Mouse (Mus musculus) stomach, embryonic 15.5 days (tissue): ENCODE data around the gene Taf10. TPM values are rescaled to one million over a fixed set of nuclear protein-coding genes. Genes with fewer than 3 reads are reported as not detected.

Experiments used
- ATAC-seq: fragments of 200-750 bp; cut with Nextera tagmentation; 2 replicates; pipeline ENCODE4 v1.8.0; 2017; ENCODE audit warnings: low read depth, moderate number of reproducible peaks, moderate TSS enrichment; ENCODE audit not compliant: insufficient read depth, low FRiP score
- H3K27ac ChIP-seq: fragments of 300-500 bp; sonication (generic); 2 replicates; pipeline ENCODE4 v1.5.1; 2015; ENCODE audit warnings: mild to moderate bottlenecking, inconsistent platforms
- H3K27me3 ChIP-seq: fragments of 300-500 bp; sonication (generic); replicated peaks from 2 replicates; pipeline ENCODE4 v1.6.1; 2015; ENCODE audit warnings: inconsistent platforms
- H3K36me3 ChIP-seq: fragments of 300-500 bp; sonication (generic); 2 replicates; pipeline ENCODE4 v1.6.1; 2015; ENCODE audit warnings: inconsistent platforms
- H3K4me1 ChIP-seq: fragments of 300-500 bp; sonication (generic); 2 replicates; pipeline ENCODE4 v1.6.1; 2015; ENCODE audit warnings: inconsistent platforms
- H3K4me2 ChIP-seq: fragments of 300-500 bp; sonication (generic); 2 replicates; pipeline ENCODE4 v1.6.1; 2015; ENCODE audit warnings: mild to moderate bottlenecking, inconsistent platforms
- H3K4me3 ChIP-seq: fragments of 300-500 bp; sonication (generic); replicated peaks from 2 replicates; pipeline ENCODE4 v1.5.1; 2015; ENCODE audit warnings: inconsistent platforms
- H3K9ac ChIP-seq: fragments of 300-500 bp; sonication (generic); 2 replicates; pipeline ENCODE4 v1.6.1; 2015; ENCODE audit warnings: inconsistent platforms
- H3K9me3 ChIP-seq: fragments of 300-500 bp; sonication (generic); 2 replicates; pipeline ENCODE4 v1.6.1; 2016; ENCODE audit warnings: inconsistent platforms
- WGBS: fragments of 180-500 bp; shearing (Covaris S2); methylation state at CpG from one replicate; pipeline ENCODE4 v1.1.7; 2015; 5-methylcytosine and 5-hydroxymethylcytosine counted together
- polyA plus RNA-seq: library from polyadenylated mRNA; unstranded; fragments of >200 nt; fragmentation: Nextera tagmentation; extraction: Ambion mirVana; gene quantifications from 2 replicates; pipeline ENCODE4 v1.2.1, GENCODE M21; 2015

Taf10 gene
- 123 and 139 TPM in 2 replicates for polyA plus RNA-seq

DNA sequence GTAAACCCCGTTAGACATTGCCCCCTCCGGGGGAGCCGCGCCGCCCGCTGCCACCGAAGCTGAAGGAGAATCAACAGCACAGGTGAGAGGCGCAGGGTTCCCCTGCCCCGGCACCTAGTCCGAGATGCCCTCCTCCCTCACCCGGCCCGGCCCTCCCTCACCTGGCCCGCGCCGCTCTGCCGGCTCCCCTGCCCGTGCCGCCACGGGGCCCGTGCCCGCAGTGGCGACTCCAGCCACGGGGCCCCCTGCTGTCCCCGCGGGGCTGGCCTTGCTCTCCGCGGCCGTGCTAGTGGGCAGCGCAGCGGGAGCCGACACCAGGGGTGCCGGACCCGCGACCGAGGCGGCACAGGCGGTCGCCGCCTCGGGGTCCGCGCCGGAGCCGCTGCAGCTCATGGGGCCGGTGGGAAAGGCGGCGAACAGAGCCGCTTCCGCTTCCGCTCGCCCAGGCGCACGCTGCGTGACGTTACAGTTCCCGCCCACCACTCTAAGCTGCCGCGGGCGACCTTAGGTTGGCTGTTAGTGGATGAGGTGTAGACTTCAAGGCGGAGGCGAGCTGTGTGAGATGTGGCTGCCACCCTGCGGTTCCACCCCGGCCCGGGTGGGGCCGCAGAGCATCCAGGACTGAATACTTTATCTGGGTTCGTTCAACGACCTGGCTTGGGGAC is at the start of gene Taf10:
TSS of gene Taf10 (minus strand) at position 436 of the 665 bp plus-strand sequence.
- Histone ChIP-seq H3K4me2 (peak within 1 kb of the TSS; percentile 85), H3K36me3 (peaks cover 29% of the 10 kb centered on the region), H3K4me1 (peaks cover 10% of the 10 kb centered on the region), H3K9ac (peak within 1 kb of the TSS; percentile 82), H3K27me3 (no peaks in the 10 kb centered on the region), H3K27ac (peak within 1 kb of the TSS; percentile 75), H3K9me3 (no peaks in the 10 kb centered on the region), H3K4me3 (peak within 1 kb of the TSS; percentile 81)
- WGBS, result under 1% methylated on average over 67 of the region's 67 CpGs
- ATAC-seq, result peak; percentile 98

DNA sequence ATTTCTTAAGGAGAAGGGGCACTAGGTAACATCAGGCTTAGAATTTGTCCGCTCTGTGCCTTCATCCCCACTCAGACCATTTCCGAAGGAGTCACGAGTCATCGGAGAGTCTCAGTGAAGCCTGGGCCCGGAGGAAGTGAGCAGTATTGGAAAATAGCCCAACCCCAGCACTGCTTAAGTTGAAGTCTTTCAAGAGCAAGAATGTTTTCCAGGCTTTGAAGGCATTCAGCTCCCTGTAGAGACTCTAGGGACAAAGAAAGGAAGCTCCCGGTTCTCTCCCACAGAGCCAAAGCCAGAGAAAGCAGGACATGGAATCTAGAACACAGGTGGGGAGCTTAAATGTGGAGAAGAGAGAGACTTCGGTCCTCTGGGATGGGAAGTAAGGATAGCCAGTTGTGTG is 49.5 kb upstream of the Taf10 start:
- Histone ChIP-seq H3K4me3 (no peak overlapping the region), H3K9ac (no peak overlapping the region), H3K4me2 (no peak overlapping the region), H3K4me1 (no peaks in the 10 kb centered on the region), H3K27ac (no peak overlapping the region), H3K36me3 (no peaks in the 10 kb centered on the region), H3K9me3 (no peaks in the 10 kb centered on the region), H3K27me3 (no peaks in the 10 kb centered on the region)
- WGBS, result 77% methylated on average over 7 of the region's 7 CpGs
- ATAC-seq, result no peak

DNA sequence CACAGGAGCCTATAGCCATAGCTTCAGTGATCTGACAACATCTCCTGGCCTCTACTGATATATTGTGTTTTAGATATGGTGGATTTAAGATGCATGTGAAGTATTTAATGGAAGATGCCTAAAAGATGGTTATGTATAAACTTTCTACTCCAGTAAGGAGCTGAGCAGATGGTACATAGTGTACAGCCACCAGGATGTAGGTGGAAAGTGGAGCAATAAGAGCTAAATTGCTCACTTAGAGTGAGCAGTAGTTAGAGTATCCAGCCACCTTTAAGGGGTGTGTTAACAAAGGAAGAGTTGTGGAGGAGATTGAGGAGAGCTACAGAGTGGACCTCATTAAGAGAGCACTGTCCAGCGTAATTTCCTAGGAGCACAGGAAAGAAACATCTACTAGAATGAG is 47.0 kb upstream of the Taf10 start:
- ATAC-seq, result no peak

DNA sequence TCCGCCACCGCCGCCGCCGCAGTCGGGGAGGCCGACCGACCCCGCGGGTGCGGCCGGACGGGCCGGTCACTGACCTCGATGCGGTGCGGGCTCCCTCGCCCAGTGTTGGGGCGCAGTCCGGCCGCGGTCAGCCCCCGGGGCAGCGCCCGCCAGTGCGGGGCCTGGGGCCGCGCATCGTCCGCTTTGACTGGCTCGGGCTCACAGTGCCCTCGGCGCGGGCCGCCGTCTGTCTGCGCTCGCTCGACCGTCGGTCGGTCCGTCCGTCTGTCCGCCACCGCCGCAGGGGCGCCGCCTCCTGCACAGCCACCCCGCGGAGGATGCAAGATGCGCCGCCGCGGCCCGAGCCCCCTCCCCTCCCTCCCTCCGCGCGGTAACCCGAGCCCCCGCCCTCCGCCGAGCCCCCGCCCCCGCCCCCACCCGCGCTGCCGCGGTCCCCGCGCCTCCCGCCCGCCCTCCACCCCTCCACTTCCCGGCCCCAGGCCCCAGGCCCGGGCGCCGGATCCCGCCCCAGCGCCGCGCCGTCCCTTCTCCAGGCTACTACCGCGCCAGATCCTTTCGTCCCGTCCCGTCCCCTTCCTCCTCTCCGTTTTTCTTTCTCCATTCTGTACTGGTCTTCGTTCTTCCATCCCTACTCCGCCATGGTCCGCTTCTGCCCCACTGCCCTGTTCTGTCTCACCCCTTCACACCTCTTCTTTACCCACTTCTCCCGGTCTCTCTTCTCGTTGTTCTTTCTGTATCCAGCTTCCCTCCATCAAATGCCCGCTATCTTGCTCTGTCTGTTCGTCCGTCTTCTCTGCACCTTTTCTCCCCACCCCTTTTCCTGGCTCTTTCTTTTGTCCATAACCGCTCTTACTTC is 43.4 kb upstream of the Taf10 start, which contains the start of gene Dchs1:
TSS of gene Dchs1 (minus strand) at position 370 of the 856 bp plus-strand sequence.
- H3K9me3 ChIP-seq, result no peaks in the 10 kb centered on the region
- peak; percentile 48 for ATAC-seq
- peak within 1 kb of the TSS; percentile 75 for H3K4me3 ChIP-seq
- peak within 1 kb of the TSS; percentile 82 for H3K9ac ChIP-seq
- H3K27me3 ChIP-seq, result no peaks in the 10 kb centered on the region
- H3K27ac ChIP-seq, result peak within 1 kb of the TSS; percentile 77
- peaks cover 20% of the 10 kb centered on the region for H3K4me1 ChIP-seq
- H3K36me3 ChIP-seq, result no peaks in the 10 kb centered on the region
- WGBS, result under 1% methylated on average over 73 of the region's 97 CpGs
- peak within 1 kb of the TSS; percentile 60 for H3K4me2 ChIP-seq

More for the DNA sequence above, 47.0 kb upstream of the Taf10 start:
- no peak overlapping the region for H3K4me2 ChIP-seq
- no peak overlapping the region for H3K27ac ChIP-seq
- no peaks in the 10 kb centered on the region for H3K9me3 ChIP-seq
- no peak overlapping the region for H3K9ac ChIP-seq
- peaks cover 7% of the 10 kb centered on the region; the same call in 1 of the 2 replicates for H3K4me1 ChIP-seq
- H3K4me3 ChIP-seq, result no peak overlapping the region
- 76% methylated on average over 1 of the region's 1 CpGs for WGBS
- H3K27me3 ChIP-seq, result no peaks in the 10 kb centered on the region
- H3K36me3 ChIP-seq, result no peaks in the 10 kb centered on the region

DNA sequence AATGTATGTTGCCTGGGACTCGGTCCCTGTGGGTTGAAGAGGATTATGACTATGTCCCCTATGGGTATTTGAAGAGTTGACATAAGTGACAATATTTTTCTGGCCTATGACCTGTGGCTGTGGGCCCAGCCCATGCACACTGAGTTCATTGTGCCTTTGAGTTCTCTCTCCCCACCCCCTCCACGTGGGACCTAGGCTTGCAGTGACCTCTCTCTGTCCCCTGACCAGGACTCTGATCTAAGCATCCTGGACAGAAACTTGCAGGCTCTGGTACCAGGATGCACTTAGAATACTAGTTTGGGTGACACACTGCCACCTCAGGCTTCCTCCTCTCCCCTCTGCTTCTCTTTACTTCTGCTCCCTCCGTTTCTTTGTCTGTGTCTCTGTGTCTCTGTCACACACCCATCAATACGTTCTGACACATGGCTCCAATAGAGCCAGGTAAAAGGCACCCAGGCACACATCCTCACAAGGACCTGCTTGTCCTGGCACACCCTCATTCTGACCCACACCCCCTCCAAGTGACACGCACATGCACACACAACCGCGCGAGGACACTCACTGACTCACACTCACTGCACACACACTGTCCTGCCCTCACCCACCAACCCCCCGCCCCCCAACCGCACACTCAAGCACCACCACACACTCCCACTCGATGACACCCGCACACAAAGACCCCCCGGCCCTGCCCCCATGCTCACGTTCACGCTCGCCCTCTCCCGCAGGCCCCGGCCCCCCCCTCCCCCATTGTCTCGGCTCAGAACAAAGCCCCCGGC is 42.5 kb upstream of the Taf10 start:
- 7% methylated on average over 20 of the region's 20 CpGs for WGBS

DNA sequence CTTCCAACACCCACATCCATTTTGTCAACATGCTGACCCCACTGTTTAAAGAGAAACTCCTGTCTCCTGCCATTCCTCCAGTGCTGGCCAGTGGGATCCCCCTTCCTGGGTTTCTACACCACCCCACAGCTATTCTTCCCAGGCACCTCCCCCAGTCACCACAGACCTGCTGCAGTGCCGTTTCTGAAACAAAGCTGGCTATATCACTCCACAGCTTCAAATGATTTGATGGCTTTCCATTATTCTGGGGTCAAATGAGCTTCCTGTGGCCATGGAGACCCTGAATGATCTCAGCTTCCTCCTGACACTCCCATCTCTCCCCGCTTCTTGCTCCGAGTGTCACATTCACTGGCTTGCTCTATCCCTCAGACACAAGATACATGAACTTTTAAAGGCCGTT is 40.4 kb upstream of the Taf10 start:
- peaks cover 20% of the 10 kb centered on the region for H3K4me1 ChIP-seq
- no peaks in the 10 kb centered on the region for H3K9me3 ChIP-seq
- H3K36me3 ChIP-seq, result 0 out of 2 replicates have a peak, but pooled peaks cover 4% of the 10 kb centered on the region
- H3K27me3 ChIP-seq, result no peaks in the 10 kb centered on the region
- 31% methylated on average over 4 of the region's 4 CpGs for WGBS
- no peak overlapping the region for H3K4me3 ChIP-seq
- no peak overlapping the region for H3K27ac ChIP-seq
- no peak for ATAC-seq
- no peak overlapping the region for H3K9ac ChIP-seq
- H3K4me2 ChIP-seq, result peak overlapping the region; percentile 22

More for the DNA sequence above, 42.5 kb upstream of the Taf10 start:
- Histone ChIP-seq H3K4me1 (peaks cover 20% of the 10 kb centered on the region), H3K4me3 (peak overlapping the region; percentile 75), H3K4me2 (peak overlapping the region; percentile 60), H3K27me3 (no peaks in the 10 kb centered on the region), H3K27ac (peak overlapping the region; percentile 77), H3K9ac (peak overlapping the region; percentile 82), H3K36me3 (no peaks in the 10 kb centered on the region), H3K9me3 (no peaks in the 10 kb centered on the region)
- peak; percentile 52 for ATAC-seq

DNA sequence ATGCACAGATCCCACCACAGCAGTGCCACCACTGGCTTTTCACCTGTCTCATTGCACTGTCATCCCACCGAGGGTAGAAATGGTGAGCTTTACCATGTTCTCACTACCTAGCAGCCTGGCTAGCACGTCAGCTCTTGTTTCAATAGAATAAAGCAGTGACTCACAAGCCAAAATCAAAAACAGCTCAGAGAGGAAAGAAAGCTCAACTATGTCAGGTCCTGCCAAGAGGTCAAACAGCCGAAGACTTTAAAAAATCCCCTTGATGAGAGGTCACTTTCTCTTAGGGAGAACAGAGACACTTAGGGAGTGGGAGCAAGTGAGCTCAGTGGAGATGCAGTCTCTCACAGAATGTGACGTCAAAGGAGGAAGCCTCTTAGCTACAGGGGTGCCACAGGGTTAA is 39.7 kb upstream of the Taf10 start:
- no peak overlapping the region for H3K4me2 ChIP-seq
- ATAC-seq, result no peak
- H3K4me3 ChIP-seq, result no peak overlapping the region
- H3K36me3 ChIP-seq, result 0 out of 2 replicates have a peak, but pooled peaks cover 4% of the 10 kb centered on the region
- H3K9ac ChIP-seq, result no peak overlapping the region
- peaks cover 27% of the 10 kb centered on the region for H3K4me1 ChIP-seq
- WGBS, result 47% methylated on average over 4 of the region's 4 CpGs
- no peaks in the 10 kb centered on the region for H3K9me3 ChIP-seq
- H3K27ac ChIP-seq, result no peak overlapping the region
- H3K27me3 ChIP-seq, result no peaks in the 10 kb centered on the region

DNA sequence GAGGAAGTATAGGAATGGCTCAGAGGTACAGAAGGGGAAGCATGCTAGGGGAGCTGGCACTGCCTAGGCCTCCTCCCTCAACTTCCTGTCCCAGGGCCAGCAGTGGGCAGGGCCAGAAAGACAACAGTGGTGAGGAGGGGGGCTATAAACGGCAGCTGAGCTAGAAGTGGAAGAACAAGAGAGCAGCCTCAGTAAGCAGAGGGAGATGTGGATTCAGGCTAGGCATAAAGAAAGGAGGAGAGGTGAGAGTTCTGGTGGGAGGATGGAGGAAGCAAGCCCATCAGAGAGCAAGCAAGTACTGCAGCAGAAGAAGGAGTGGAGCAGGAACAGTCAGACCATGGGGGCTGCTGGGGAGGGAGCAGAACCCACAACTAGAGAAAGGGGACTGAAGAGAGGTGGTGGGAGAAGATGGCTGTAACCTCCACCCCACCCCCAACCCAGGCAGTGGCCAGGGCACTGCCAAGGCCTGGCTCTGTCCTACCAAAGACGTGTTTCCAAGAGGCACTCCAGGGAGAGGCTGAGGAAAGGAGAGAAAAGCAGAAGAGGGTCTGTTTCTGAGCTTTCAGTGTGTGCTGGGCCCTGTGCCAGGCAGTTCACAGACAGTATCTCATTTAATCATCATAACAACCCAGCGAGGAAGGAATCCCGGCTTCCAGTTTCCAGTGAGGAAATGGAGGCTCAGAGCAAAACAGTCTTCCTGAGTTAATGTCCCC is 34.5 kb upstream of the Taf10 start:
- Histone ChIP-seq H3K4me3 (peak overlapping the region; percentile 26), H3K36me3 (0 out of 2 replicates have a peak, but pooled peaks cover 4% of the 10 kb centered on the region), H3K4me1 (peaks cover 37% of the 10 kb centered on the region), H3K27ac (peak overlapping the region; percentile 96), H3K27me3 (no peaks in the 10 kb centered on the region), H3K9ac (no peak overlapping the region), H3K4me2 (peak overlapping the region; percentile 46), H3K9me3 (no peaks in the 10 kb centered on the region)
- 13% methylated on average over 4 of the region's 4 CpGs for WGBS
- peak; percentile 77 for ATAC-seq

DNA sequence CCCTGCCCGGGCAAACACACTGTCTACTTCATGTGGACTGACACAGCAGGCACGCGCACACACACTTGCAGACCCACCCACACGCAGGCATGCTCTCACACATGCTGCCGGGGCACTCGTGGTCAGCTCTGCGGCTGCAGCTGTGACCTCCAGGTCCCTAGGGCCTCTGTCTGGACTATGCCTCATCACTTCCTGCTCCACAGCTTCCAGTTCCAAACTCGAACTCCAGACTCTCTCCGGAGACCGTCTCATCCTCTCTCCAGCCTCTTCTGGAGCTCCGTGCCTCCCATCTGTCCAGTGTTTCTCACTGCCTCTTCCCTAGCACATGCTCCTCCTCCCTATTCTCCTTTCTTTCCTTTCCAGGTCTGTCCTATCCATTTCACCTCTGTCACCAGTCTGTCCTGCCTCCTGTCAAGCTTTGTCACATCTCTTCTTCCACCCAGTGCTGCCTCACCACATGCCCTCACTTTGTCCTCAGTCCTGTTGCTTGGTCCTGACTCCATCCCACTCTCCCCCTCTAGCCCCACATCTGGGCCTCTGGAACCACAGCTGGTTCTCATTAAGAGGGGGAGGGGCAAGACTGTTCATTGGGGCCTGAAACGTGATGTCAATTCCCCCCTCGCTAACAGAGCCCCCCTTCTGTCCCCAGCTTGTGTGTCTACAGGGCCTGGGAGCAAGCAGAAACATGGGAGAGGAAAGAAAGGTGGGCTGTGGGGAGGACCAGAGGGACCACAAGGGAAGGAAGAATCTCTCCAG is 33.8 kb upstream of the Taf10 start:
- Histone ChIP-seq H3K4me2 (peak overlapping the region; percentile 46), H3K27ac (peak overlapping the region; percentile 96), H3K27me3 (no peaks in the 10 kb centered on the region), H3K9me3 (no peaks in the 10 kb centered on the region), H3K9ac (peak overlapping the region; percentile 12; the same call in 1 of the 2 replicates), H3K4me1 (peaks cover 37% of the 10 kb centered on the region), H3K4me3 (peak overlapping the region; percentile 26), H3K36me3 (0 out of 2 replicates have a peak, but pooled peaks cover 5% of the 10 kb centered on the region)
- 27% methylated on average over 13 of the region's 13 CpGs for WGBS
- ATAC-seq, result peak; percentile 59

DNA sequence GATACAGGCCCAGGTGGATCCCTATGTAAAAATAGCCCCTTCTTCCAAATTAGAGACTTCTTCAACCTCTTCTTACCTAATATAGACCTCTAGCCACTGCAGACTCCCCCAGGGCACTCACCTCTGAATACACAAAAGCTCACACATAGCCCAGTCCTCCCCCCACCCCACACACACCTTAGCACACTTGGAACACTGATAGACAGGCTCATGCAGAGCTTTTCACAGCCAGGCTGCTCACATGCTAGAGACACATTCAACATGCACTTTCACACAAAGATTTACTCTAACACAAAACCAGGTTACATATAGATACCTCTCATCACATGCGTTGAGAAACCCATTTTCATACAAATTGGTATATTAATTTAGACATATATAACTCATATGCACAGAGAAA is 33.2 kb upstream of the Taf10 start:
- no peak for ATAC-seq
- Histone ChIP-seq H3K27ac (peak overlapping the region; percentile 96), H3K27me3 (no peaks in the 10 kb centered on the region), H3K9me3 (no peaks in the 10 kb centered on the region), H3K4me1 (peaks cover 37% of the 10 kb centered on the region), H3K9ac (no peak overlapping the region; the same call in 1 of the 2 replicates), H3K36me3 (0 out of 2 replicates have a peak, but pooled peaks cover 8% of the 10 kb centered on the region), H3K4me3 (peak overlapping the region; percentile 26; the same call in 1 of the 2 replicates), H3K4me2 (peak overlapping the region; percentile 46)
- 86% methylated on average over 1 of the region's 1 CpGs for WGBS
